In genomic region chr7:34812531-34813111, GRCm38 (mm10) we compare ENCODE assay signal across 8 mouse cellular contexts. TPM values are rescaled to one million over a fixed set of nuclear protein-coding genes. Genes with fewer than 3 reads are reported as not detected.
DNase-seq lines count a peak whose midpoint lies in the region; TF ChIP-seq lines count a peak whose summit lies in the region.

TSS of gene Chst8 (minus strand) at chr7:34812711.

- peak within 1 kb of the TSS; percentile 47 for H3K27ac ChIP-seq in left cerebral cortex, adult 2 months

- intact Hi-C loops in left cerebral cortex, adult 2 months (cut with DNase I): loop anchor here (2.0 to 5.0 kb wide), 4 partner anchors 38 to 215 kb away; partner anchors contain the start of gene Pepd

- peak; percentile 94 for DNase-seq in adrenal gland, postnatal 10 days
- peak; percentile 83 for DNase-seq in embryo, embryonic 10 days (ENCODE audit: low spot score)
- peak; percentile 84 for DNase-seq in gastrocnemius, postnatal 25 days
- peak; percentile 3 for DNase-seq in induced T-regulatory cell, adult 2 months (ENCODE audit: low read depth)
- peak; percentile 77 to 78 for DNase-seq in left cerebral cortex, adult 2 months (ENCODE audit: extremely low spot score in 1 of 2, low spot score in 2 of 2)
- DNase-seq in lung, postnatal 14 days: peak; percentile 80
- peak; percentile 82 for DNase-seq in right cerebral cortex, adult 18-20 months
- no peak for DNase-seq in B cell, adult 2 months

- peak within 1 kb of the TSS; percentile 67 for H3K4me3 ChIP-seq in left cerebral cortex, adult 2 months

- TF ChIP-seq CTCF in left cerebral cortex, adult 2 months (IDR thresholded peaks at IDR 0.05): no peak

RNA-seq across cellular contexts. Expression of gene Chst8, which starts in this region (rescaled TPM):
- total RNA-seq in adrenal gland, postnatal 10 days (2021): 1 to 10 TPM; 5.5 to 6.0 TPM
- total RNA-seq in gastrocnemius, postnatal 25 days (2021): under 1 TPM; 0.13 to 0.43 TPM
- 10 to 100 TPM; 20.9 to 22.0 TPM for total RNA-seq in left cerebral cortex, adult 2 months (2021)

Comparison
In these comparisons a context has a peak if more than half of its experiments do, and no peak if none do; other contexts are left out.
1. RNA of gene Chst8 (total RNA-seq): 20.9 to 22.0 TPM in left cerebral cortex, adult 2 months and 5.5 to 6.0 TPM in adrenal gland, postnatal 10 days; 0.13 to 0.43 TPM in gastrocnemius, postnatal 25 days; every median in the first group is over 4 times any median in the second.
2. Peak in DNase-seq in gastrocnemius, postnatal 25 days; RNA of the gene not detected or under 1 TPM.
3. DNase-seq: peak in adrenal gland, postnatal 10 days (single experiment), embryo, embryonic 10 days (single experiment), induced T-regulatory cell, adult 2 months (single experiment), left cerebral cortex, adult 2 months (2 of 2), lung, postnatal 14 days (single experiment) and right cerebral cortex, adult 18-20 months (single experiment); none in B cell, adult 2 months (0 of 2).